Mouse (Mus musculus): ENCODE results near the gene Khdc1b. TPM values are rescaled to one million over a fixed set of nuclear protein-coding genes. Genes with fewer than 3 reads are reported as not detected.
"Not testable (repeated sequence)": the region's sequence is repeated elsewhere in the genome, so short reads cannot be mapped to it uniquely, and the experiment has no call there.

The Khdc1b gene
- not detected for total RNA-seq (2021)
- long read RNA-seq, experiment 1 = 0 reads
- long read RNA-seq, experiment 2 = 0 reads

- DNase-seq = no peak
- intact Hi-C loops (cut with DNase I) = no loop called here
Observed at GRCm38 (mm10) chr1:21383256-21383655, at the start of gene Khdc1b. Gene Khdc1b (plus strand): TSS chr1:21383556.

- no peak for DNase-seq
- intact Hi-C loops (cut with DNase I) = no loop called here
Observed at GRCm38 (mm10) chr1:21335836-21336235, 47.5 kb upstream of the Khdc1b start.

GRCm38 (mm10) chr1:21340745-21341144, 42.6 kb upstream of the Khdc1b start:
- intact Hi-C loops (cut with DNase I) = loop anchor here (5.0 kb wide), 1 partner anchor 123 kb away; the partner anchor contains the start of gene Tmem14a
- DNase-seq = no peak

- DNase-seq = peak in 1 of 2 experiments; percentile 22
- intact Hi-C loops (cut with DNase I) = loop anchor here (5.0 kb wide), 1 partner anchor 127 kb away; the partner anchor contains the start of gene Tmem14a
Observed at GRCm38 (mm10) chr1:21344253-21344652, 39.1 kb upstream of the Khdc1b start.

- DNase-seq = not testable (repeated sequence)
- intact Hi-C loops (cut with DNase I) = loop anchor here (5.0 kb wide), 1 partner anchor 127 kb away; the partner anchor contains the start of gene Tmem14a
Observed at GRCm38 (mm10) chr1:21344752-21345151, 38.6 kb upstream of the Khdc1b start.

GRCm38 (mm10) chr1:21349341-21349740, 34.0 kb upstream of the Khdc1b start, which contains the start of gene Khdc1a:
Gene Khdc1a (plus strand): TSS chr1:21349641.
- no peak for DNase-seq
- intact Hi-C loops (cut with DNase I) = no loop called here

- intact Hi-C loops (cut with DNase I); DNase-seq: not testable (repeated sequence)
Observed at GRCm38 (mm10) chr1:21368031-21368430, 15.3 kb upstream of the Khdc1b start, which contains the start of gene Khdc1c. Gene Khdc1c (plus strand): TSS chr1:21368331.

GRCm38 (mm10) chr1:21391138-21391671, 7.8 kb downstream of the Khdc1b start:
- intact Hi-C loops (cut with DNase I) = no loop called here
- DNase-seq = no peak

- DNase-seq = no peak
- intact Hi-C loops (cut with DNase I) = no loop called here
Observed at GRCm38 (mm10) chr1:21402804-21403203, 19.4 kb downstream of the Khdc1b start.

- DNase-seq = no peak
- intact Hi-C loops (cut with DNase I) = no loop called here
Observed at GRCm38 (mm10) chr1:21407266-21407665, 23.9 kb downstream of the Khdc1b start.

GRCm38 (mm10) chr1:21411331-21412196, 28.2 kb downstream of the Khdc1b start:
- intact Hi-C loops (cut with DNase I) = loop anchor here (2.0 kb wide), 2 partner anchors 555 to 857 kb away; no protein-coding TSS in a partner anchor
- peak; percentile 25 for DNase-seq

GRCm38 (mm10) chr1:21412197-21412555, 28.8 kb downstream of the Khdc1b start:
- DNase-seq = no peak
- intact Hi-C loops (cut with DNase I) = loop anchor here (2.0 kb wide), 1 partner anchor 857 kb away; no protein-coding TSS in a partner anchor

GRCm38 (mm10) chr1:21419370-21419769, 36.0 kb downstream of the Khdc1b start:
- intact Hi-C loops (cut with DNase I) = no loop called here
- DNase-seq = no peak

GRCm38 (mm10) chr1:21425654-21426053, 42.3 kb downstream of the Khdc1b start:
- intact Hi-C loops (cut with DNase I) = loop anchor here (10.0 kb wide), 1 partner anchor 109 kb away; no protein-coding TSS in a partner anchor
- no peak for DNase-seq

- no peak for DNase-seq
- intact Hi-C loops (cut with DNase I) = loop anchor here (10.0 kb wide), 1 partner anchor 107 kb away; no protein-coding TSS in a partner anchor
Observed at GRCm38 (mm10) chr1:21428079-21428478, 44.7 kb downstream of the Khdc1b start.

- no peak for DNase-seq
- intact Hi-C loops (cut with DNase I) = no loop called here
Observed at GRCm38 (mm10) chr1:21431666-21432065, 48.3 kb downstream of the Khdc1b start.

GRCm38 (mm10) chr1:21434853-21435252, 51.5 kb downstream of the Khdc1b start:
- intact Hi-C loops (cut with DNase I) = no loop called here
- no peak for DNase-seq

All from gastrocnemius, postnatal 36 days (tissue).